Mouse (Mus musculus): Measurements from ENCODE around the gene Kif2c.

- TF ChIP-seq POLR2A (IDR thresholded peaks at IDR 0.05; ENCODE audit: extremely low read depth, insufficient read depth, low read length) (no peak), CTCF (IDR thresholded peaks at IDR 0.05; ENCODE audit: low read depth, low read length) (no peak)
Measured at GRCm38 (mm10) chr4:117214250-117214649, 31.8 kb upstream of the Kif2c start.
